In the genomic region with DNA sequence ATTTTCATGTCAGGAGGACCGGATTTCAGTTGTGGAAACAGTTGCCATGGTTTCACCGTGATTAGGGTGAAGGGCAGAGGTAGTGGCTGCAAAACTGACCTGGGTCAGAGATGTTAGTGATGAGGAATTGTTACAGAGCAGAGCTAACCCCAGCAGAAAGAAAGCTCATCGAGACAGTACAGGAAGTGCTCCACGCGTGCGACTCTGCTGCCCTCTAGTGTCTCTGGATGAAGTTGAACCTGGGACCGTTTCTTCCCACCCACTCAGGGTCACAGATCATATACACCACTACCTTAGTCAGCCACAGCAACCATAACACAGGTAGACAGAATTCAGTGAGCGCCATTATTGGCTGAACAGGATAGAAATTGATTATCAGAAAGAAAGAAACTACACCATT, we compare ENCODE assay signal across 7 mouse cellular contexts.
DNase-seq lines count a peak whose midpoint lies in the region; ATAC-seq and TF ChIP-seq lines count a peak whose summit lies in the region.

No protein-coding gene starts in this region.

- TF ChIP-seq EP300 in lung, postnatal 0 days (IDR thresholded peaks at IDR 0.05) = no peak

- DNase-seq in thymus, postnatal 0 days (ENCODE audit: low spot score) = peak; percentile 40
- DNase-seq in thymus, adult 18-20 months = no peak
- DNase-seq in brain, embryonic 14.5 days (ENCODE audit: low read depth) = peak; percentile 82
- DNase-seq in kidney, adult 9 months = peak; percentile 22
- peak; percentile 54 for DNase-seq in lung, postnatal 0 days (ENCODE audit: low spot score)
- peak; percentile 30 for DNase-seq in right cerebral cortex, postnatal 14 days

- 14% methylated on average over 8 of the region's 8 CpGs for WGBS in forebrain, embryonic 15.5 days
- 9% methylated on average over 8 of the region's 8 CpGs for WGBS in lung, postnatal 0 days

- H3K27ac ChIP-seq in forebrain, embryonic 15.5 days (replicated peaks) = no peak overlapping the region
- no peak overlapping the region for H3K27ac ChIP-seq in lung, postnatal 0 days (ENCODE audit: low read length)

- H3K36me3 ChIP-seq in forebrain, embryonic 15.5 days = no peaks in the 10 kb centered on the region
- H3K36me3 ChIP-seq in lung, postnatal 0 days (ENCODE audit: insufficient read depth, low read length) = no peaks in the 10 kb centered on the region

- no peak for TF ChIP-seq POLR2A in brain, embryonic 14.5 days (IDR thresholded peaks at IDR 0.05; ENCODE audit: borderline replicate concordance, extremely low read depth, insufficient read depth, insufficient read length, poor library complexity, severe bottlenecking)

- H3K4me1 ChIP-seq in forebrain, embryonic 15.5 days = no peaks in the 10 kb centered on the region
- H3K4me1 ChIP-seq in lung, postnatal 0 days (ENCODE audit: insufficient read depth, low read depth, low read length) = no peaks in the 10 kb centered on the region

- no peak overlapping the region for H3K9ac ChIP-seq in forebrain, embryonic 15.5 days (replicated peaks)
- no peak overlapping the region for H3K9ac ChIP-seq in lung, postnatal 0 days (replicated peaks; ENCODE audit: low read depth)

- peak; percentile 98 for TF ChIP-seq CTCF in brain, embryonic 14.5 days (IDR thresholded peaks at IDR 0.05; ENCODE audit: borderline replicate concordance, extremely low read depth, insufficient read depth, insufficient read length)
- TF ChIP-seq CTCF in lung, postnatal 0 days (IDR thresholded peaks at IDR 0.05) = peak; percentile 90

- no peak overlapping the region for H3K4me3 ChIP-seq in forebrain, embryonic 15.5 days
- no peak overlapping the region for H3K4me3 ChIP-seq in lung, postnatal 0 days (ENCODE audit: low read depth, low read length)

- H3K4me2 ChIP-seq in forebrain, embryonic 15.5 days (replicated peaks) = no peak overlapping the region
- no peak overlapping the region for H3K4me2 ChIP-seq in lung, postnatal 0 days (replicated peaks; ENCODE audit: low read depth, low read length)

- peak; percentile 80 for ATAC-seq in forebrain, embryonic 15.5 days (replicated peaks)
- ATAC-seq in lung, postnatal 0 days = peak; percentile 43; the same call in 1 of the 2 replicates

- H3K27me3 ChIP-seq in forebrain, embryonic 15.5 days = no peaks in the 10 kb centered on the region
- no peaks in the 10 kb centered on the region for H3K27me3 ChIP-seq in lung, postnatal 0 days (replicated peaks; ENCODE audit: insufficient read depth, low read length)

- no peaks in the 10 kb centered on the region for H3K9me3 ChIP-seq in forebrain, embryonic 15.5 days
- no peaks in the 10 kb centered on the region for H3K9me3 ChIP-seq in lung, postnatal 0 days (ENCODE audit: low read length)

Comparison
In these comparisons a context has a peak if more than half of its experiments do, and no peak if none do; other contexts are left out.
1. DNase-seq: peak in thymus, postnatal 0 days (single experiment), brain, embryonic 14.5 days (single experiment), kidney, adult 9 months (single experiment), lung, postnatal 0 days (single experiment) and right cerebral cortex, postnatal 14 days (single experiment); none in thymus, adult 18-20 months (0 of 2).